Mouse (Mus musculus) kidney, embryonic 16.5 days (tissue): ENCODE results near the gene Acap2. TPM values are rescaled to one million over a fixed set of nuclear protein-coding genes. Genes with fewer than 3 reads are reported as not detected.

Experiments used
- ATAC-seq: fragments of 200-750 bp; cut with Nextera tagmentation; 2 replicates; pipeline ENCODE4 v1.8.0; 2017; ENCODE audit warnings: moderate TSS enrichment; ENCODE audit not compliant: low FRiP score, low TSS enrichment
- H3K27ac ChIP-seq: fragments of 300-500 bp; sonication (generic); 2 replicates; pipeline ENCODE4 v1.5.1; 2014; ENCODE audit warnings: low read length
- H3K27me3 ChIP-seq: fragments of 300-500 bp; sonication (generic); 2 replicates; pipeline ENCODE4 v1.6.1; 2014; ENCODE audit warnings: low read length, control low read depth, mixed read lengths; ENCODE audit not compliant: insufficient read depth
- H3K36me3 ChIP-seq: fragments of 300-500 bp; sonication (generic); 2 replicates; pipeline ENCODE4 v1.6.1; 2014; ENCODE audit warnings: low read length, control low read depth, mixed read lengths; ENCODE audit not compliant: insufficient read depth
- H3K4me1 ChIP-seq: fragments of 300-500 bp; sonication (generic); 2 replicates; pipeline ENCODE4 v1.6.1; 2014; ENCODE audit warnings: low read length, control low read depth, mixed read lengths; ENCODE audit not compliant: insufficient read depth
- H3K4me2 ChIP-seq: fragments of 300-500 bp; sonication (generic); replicated peaks from 2 replicates; pipeline ENCODE4 v1.6.1; 2014; ENCODE audit warnings: low read depth, low read length
- H3K4me3 ChIP-seq: fragments of 300-500 bp; sonication (generic); 2 replicates; pipeline ENCODE4 v1.5.1; 2014; ENCODE audit warnings: mild to moderate bottlenecking, low read length
- H3K9ac ChIP-seq: fragments of 300-500 bp; sonication (generic); replicated peaks from 2 replicates; pipeline ENCODE4 v1.6.1; 2014; ENCODE audit warnings: low read length
- H3K9me3 ChIP-seq: fragments of 300-500 bp; sonication (generic); 2 replicates; pipeline ENCODE4 v1.6.1; 2016; ENCODE audit warnings: low read length, control low read depth
- WGBS: fragments of 180-500 bp; shearing (Covaris S2); extraction: QIAGEN DNeasy Blood & Tissue Kit; methylation state at CpG from one replicate; pipeline ENCODE4 v1.1.7; 2014; 5-methylcytosine and 5-hydroxymethylcytosine counted together
- polyA plus RNA-seq: library from polyadenylated mRNA; unstranded; fragments of >200 nt; fragmentation: Nextera tagmentation; extraction: Ambion mirVana; gene quantifications from 2 replicates; pipeline ENCODE4 v1.2.1, GENCODE M21; 2015

Acap2 gene
- polyA plus RNA-seq, 1 experiment from 2014 or later: 18.2 TPM

DNA sequence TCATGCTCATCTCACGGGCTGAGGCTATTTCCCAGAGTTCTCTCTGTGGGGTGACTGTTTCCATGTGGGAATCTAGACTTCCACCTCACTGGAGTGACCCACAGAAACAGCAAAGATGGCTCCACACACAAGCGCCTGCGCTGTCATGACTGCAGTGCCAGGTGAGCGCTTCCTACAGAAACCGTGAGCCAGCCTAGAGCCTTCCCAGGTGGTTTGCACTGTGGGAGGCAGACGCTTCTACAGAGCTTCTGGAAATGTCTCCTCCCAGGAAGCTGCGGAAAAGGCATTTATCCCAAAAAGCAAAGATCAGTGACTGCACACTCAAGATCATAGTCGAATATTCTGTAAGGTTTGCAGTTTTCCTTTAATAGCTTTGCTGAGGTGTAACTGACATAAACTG lies 20.2 kb downstream of the Acap2 start:
- Histone ChIP-seq H3K4me2 (no peak overlapping the region), H3K27ac (no peak overlapping the region), H3K9ac (no peak overlapping the region), H3K4me3 (no peak overlapping the region), H3K9me3 (no peaks in the 10 kb centered on the region), H3K27me3 (no peaks in the 10 kb centered on the region), H3K36me3 (no peaks in the 10 kb centered on the region), H3K4me1 (peaks cover 20% of the 10 kb centered on the region)
- no peak for ATAC-seq
- 81% methylated on average over 8 of the region's 8 CpGs for WGBS

DNA sequence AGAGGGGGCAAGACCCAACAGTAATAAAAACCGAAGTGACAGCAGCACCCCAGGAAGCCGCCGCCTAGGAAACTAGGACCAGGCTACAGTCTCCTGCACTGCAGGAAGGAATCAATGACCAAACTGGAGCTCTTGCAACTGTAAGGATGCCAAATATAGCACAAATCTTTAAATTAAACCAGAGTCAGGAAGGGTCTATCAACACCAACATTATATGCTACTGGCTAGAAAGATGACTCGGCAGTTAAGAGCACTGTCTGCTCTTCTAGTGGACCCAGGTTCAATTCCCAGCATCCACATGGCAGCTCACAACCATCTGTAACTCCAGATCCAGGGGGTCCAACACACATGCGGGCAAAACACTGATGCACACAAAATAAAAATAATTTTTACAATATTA lies 21.7 kb downstream of the Acap2 start:
- H3K27me3 ChIP-seq: no peaks in the 10 kb centered on the region
- no peak overlapping the region for H3K27ac ChIP-seq
- peaks cover 20% of the 10 kb centered on the region for H3K4me1 ChIP-seq
- H3K36me3 ChIP-seq: no peaks in the 10 kb centered on the region
- no peak overlapping the region for H3K4me3 ChIP-seq
- no peak overlapping the region for H3K9ac ChIP-seq
- no peak overlapping the region for H3K4me2 ChIP-seq
- H3K9me3 ChIP-seq: no peaks in the 10 kb centered on the region
- 65% methylated on average over 5 of the region's 5 CpGs for WGBS
- no peak for ATAC-seq

DNA sequence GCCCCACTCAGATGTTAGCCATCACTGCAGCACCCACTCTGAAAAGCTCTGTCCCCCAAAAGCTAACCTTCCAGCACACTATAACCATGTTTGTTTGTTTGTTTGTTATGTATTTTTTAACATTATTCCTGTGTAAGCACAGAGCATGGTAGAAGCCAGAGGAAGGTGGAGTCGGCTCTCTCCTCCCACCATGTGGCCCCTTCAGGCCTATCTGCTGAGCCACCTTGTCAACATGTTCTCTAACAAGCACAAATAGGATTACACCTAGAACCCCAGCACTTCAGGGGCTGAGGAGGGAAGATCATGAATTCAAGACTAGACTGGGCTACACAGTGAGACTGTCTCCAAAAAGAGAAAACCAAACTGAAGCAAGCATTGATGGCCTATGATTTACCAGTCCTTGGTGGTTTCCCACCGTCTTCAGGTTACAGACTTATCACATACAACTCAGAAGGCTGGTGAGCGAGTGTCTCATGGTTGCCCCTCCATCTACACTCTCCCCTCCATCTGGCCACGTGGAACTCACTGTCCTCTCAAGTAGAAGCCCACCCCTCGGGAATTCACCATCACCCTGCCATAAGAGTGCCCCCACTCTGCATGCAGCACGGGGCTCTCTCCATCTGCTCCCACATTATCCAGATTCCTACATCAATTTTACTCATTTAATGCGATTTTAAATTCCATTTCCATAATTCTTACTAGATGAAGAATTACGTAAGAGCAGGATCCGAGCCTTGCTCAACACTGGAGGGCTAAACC lies 26.0 kb downstream of the Acap2 start:
- H3K36me3 ChIP-seq: no peaks in the 10 kb centered on the region
- no peak overlapping the region for H3K27ac ChIP-seq
- ATAC-seq: no peak
- no peak overlapping the region for H3K4me2 ChIP-seq
- no peak overlapping the region for H3K9ac ChIP-seq
- H3K4me3 ChIP-seq: no peak overlapping the region
- no peaks in the 10 kb centered on the region for H3K27me3 ChIP-seq
- H3K4me1 ChIP-seq: 0 out of 2 replicates have a peak, but pooled peaks cover 11% of the 10 kb centered on the region
- no peaks in the 10 kb centered on the region for H3K9me3 ChIP-seq
- 79% methylated on average over 9 of the region's 9 CpGs for WGBS

DNA sequence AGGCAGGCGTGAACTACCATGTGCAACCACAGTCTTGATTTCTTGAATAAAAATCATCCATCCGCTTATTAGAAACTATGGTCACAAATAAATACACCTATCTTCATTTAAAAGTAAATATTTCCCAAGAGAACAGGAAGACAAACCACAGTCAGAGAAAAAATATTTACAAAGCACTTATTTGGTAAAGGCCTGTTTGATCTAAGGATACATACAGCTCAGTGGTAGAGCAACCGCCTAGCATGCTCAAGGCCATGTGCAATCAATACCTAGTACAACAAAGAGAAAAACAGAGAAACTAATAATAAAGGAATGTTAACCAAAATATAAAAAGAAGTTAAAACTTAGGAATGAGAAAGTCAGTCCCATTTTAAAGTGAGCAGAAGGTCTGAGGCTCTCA lies 28.8 kb downstream of the Acap2 start:
- H3K36me3 ChIP-seq: no peaks in the 10 kb centered on the region
- H3K4me2 ChIP-seq: no peak overlapping the region
- peaks cover 13% of the 10 kb centered on the region; the same call in 1 of the 2 replicates for H3K4me1 ChIP-seq
- 91% methylated on average over 3 of the region's 3 CpGs for WGBS
- H3K27ac ChIP-seq: no peak overlapping the region
- H3K9ac ChIP-seq: no peak overlapping the region
- ATAC-seq: no peak
- H3K27me3 ChIP-seq: no peaks in the 10 kb centered on the region
- no peaks in the 10 kb centered on the region for H3K9me3 ChIP-seq
- H3K4me3 ChIP-seq: no peak overlapping the region

DNA sequence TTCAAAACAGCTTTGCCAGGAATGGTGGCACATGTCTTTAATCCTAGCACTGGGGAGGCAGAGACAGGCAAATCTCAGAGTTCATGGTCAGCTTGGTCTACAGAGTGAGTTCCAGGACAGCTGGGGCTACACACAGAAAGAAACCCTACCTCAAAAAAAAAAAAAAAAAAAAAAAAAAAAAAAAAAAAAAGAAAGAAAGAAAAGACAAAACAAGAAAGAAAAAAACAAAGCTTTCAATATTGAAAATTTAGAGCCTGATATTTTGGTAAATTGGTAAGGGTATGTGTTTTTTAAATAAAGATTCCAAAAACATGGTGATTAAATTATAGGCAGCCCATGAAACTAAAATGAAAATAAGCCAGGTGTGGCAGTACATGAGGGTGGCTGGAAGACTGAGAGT lies 29.6 kb downstream of the Acap2 start:
- H3K4me2 ChIP-seq: no peak overlapping the region
- peaks cover 14% of the 10 kb centered on the region for H3K4me1 ChIP-seq
- no peaks in the 10 kb centered on the region for H3K9me3 ChIP-seq
- H3K4me3 ChIP-seq: no peak overlapping the region
- H3K36me3 ChIP-seq: no peaks in the 10 kb centered on the region
- no peak overlapping the region for H3K27ac ChIP-seq
- H3K9ac ChIP-seq: no peak overlapping the region
- no peak for ATAC-seq
- no peaks in the 10 kb centered on the region for H3K27me3 ChIP-seq

DNA sequence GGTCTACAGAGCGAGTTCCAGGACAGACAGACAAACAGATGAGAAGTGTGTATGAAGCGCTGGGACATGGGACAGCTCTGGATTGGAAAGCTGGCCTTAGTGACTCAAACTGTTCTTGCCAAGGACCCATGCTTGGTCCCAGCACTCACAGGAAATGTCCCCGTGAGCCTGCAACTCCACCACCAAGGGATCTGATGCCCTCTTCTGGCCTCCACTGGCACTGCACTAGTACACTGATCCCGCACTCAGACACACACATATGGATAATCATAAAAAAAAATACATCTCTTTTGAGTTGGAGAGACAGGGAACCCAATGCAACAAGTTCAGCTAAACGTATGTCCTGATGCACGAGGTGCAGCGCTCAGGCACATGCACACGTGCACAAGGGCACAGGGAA lies 30.7 kb downstream of the Acap2 start:
- Histone ChIP-seq H3K27ac (no peak overlapping the region), H3K4me1 (peaks cover 19% of the 10 kb centered on the region), H3K4me3 (no peak overlapping the region), H3K9ac (no peak overlapping the region), H3K36me3 (no peaks in the 10 kb centered on the region), H3K9me3 (no peaks in the 10 kb centered on the region), H3K4me2 (no peak overlapping the region), H3K27me3 (no peaks in the 10 kb centered on the region)
- 96% methylated on average over 8 of the region's 8 CpGs for WGBS
- ATAC-seq: no peak

DNA sequence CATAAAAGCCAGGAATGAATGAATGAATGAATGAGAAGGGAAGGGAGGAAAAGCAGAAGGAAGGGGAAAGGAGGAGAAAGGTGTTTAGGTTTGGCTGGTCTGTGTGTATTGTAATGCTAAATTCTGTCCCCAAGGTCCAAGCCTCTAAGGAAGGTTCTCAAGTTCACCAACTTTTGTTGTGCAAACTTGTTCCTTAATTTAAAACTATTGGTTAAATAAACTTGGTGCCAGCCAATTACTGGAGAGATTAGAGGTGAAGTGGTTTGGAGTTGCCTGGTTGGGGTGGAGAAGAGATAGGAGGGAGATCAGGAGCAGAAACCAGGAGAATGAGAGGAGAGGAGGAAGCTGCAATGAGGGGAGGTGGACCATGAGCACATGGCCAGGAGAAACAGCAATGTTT lies 31.4 kb downstream of the Acap2 start:
- Histone ChIP-seq H3K36me3 (no peaks in the 10 kb centered on the region), H3K27ac (no peak overlapping the region), H3K4me2 (no peak overlapping the region), H3K27me3 (no peaks in the 10 kb centered on the region), H3K9ac (no peak overlapping the region), H3K4me1 (peaks cover 19% of the 10 kb centered on the region), H3K4me3 (no peak overlapping the region), H3K9me3 (no peaks in the 10 kb centered on the region)
- ATAC-seq: no peak

DNA sequence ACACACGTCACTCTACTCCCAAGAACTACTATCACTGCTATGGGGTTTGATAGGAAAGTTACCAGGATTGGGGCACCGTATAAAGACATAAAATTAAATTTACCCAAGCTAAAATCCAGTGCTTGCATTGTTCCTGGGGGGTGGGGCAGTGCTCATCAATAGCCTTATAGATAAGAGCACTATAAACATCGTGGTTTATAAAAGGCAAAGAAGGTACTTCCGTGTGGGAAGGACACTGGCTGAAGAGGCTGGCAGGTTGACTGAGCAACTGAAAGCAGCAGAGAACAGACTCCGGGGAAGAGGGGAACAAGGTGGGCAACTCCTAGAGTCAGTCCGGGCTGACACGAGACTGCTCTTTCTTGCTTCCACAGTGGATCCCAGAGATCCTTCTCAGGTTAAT lies 33.1 kb downstream of the Acap2 start:
- Histone ChIP-seq H3K4me2 (no peak overlapping the region), H3K4me3 (no peak overlapping the region), H3K9ac (no peak overlapping the region), H3K27me3 (no peaks in the 10 kb centered on the region), H3K36me3 (no peaks in the 10 kb centered on the region), H3K27ac (no peak overlapping the region), H3K9me3 (no peaks in the 10 kb centered on the region), H3K4me1 (peaks cover 19% of the 10 kb centered on the region)
- 56% methylated on average over 7 of the region's 7 CpGs for WGBS
- ATAC-seq: no peak

DNA sequence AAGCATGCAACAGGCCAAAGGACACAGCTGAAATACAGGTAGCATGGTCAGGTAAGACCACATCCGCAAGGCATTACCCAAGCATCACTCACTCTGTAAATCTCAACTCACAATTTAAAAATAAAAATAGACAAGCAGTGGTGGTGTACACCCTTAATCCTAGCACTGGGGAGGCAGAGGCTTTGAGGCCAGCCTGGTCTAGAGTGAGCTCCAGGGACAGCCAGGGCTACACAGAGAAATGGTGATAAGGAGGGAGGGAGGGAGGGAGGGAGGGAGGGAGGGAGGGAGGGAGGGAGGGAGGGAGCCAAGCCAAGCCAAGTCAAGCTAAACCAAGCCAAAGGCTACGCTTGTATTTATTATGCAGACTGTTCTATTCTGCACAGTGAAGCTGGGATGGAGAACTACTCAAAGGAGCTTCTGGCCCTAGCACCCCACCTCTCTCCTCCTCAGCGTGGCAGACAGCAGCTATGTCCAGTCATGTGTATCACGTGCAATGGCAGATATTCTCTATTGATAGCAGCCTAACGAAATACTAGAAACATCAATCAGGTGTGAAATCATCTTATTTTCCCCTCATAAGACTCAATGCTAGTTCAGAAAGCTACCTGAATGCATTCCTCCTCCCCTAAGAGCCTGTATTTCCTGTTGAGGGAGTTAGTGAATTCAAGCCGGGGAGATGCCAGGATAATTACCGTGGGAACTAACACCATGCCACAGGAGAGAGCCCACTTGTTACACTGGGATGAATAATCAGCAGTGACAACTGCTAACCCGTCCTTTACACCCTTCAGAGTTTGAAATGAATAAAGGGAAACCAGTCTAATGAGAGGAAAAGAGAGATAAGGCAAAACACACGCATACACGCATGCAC lies 33.8 kb downstream of the Acap2 start:
- H3K9me3 ChIP-seq: no peaks in the 10 kb centered on the region
- H3K27me3 ChIP-seq: no peaks in the 10 kb centered on the region
- H3K27ac ChIP-seq: no peak overlapping the region
- H3K9ac ChIP-seq: no peak overlapping the region
- WGBS: 49% methylated on average over 10 of the region's 10 CpGs
- H3K36me3 ChIP-seq: no peaks in the 10 kb centered on the region
- no peak overlapping the region for H3K4me3 ChIP-seq
- peaks cover 19% of the 10 kb centered on the region for H3K4me1 ChIP-seq
- H3K4me2 ChIP-seq: no peak overlapping the region
- ATAC-seq: 0 out of 2 replicates have a peak, but pooled peaks have one; percentile 54

DNA sequence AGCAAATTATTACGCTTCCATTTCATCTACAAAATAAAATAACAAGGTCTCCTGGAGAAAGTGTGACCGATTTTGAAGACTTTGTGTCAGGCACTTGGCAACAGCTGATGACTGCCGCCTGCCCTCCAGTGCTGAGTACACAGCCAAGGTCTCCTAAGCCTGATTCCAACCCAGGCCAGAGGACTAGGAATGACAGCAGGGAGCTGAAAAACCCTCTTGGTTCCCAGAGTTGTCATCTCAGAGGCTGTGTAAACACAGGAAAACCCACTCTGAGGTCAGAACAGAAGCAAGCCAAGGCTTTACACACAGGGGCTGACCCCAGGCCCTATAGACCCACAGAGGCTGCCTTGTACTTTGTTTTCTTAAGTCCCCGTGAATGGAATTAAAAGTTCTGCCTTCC lies 35.1 kb downstream of the Acap2 start:
- Histone ChIP-seq H3K27me3 (no peaks in the 10 kb centered on the region), H3K4me2 (no peak overlapping the region), H3K27ac (no peak overlapping the region), H3K4me3 (no peak overlapping the region), H3K36me3 (no peaks in the 10 kb centered on the region), H3K4me1 (peaks cover 19% of the 10 kb centered on the region), H3K9me3 (no peaks in the 10 kb centered on the region), H3K9ac (no peak overlapping the region)
- ATAC-seq: no peak
- WGBS: 57% methylated on average over 4 of the region's 4 CpGs
